Mouse (Mus musculus): ENCODE data around the gene Pak1. TPM values are rescaled to one million over a fixed set of nuclear protein-coding genes. Genes with fewer than 3 reads are reported as not detected.

The Pak1 gene
- 10 to 100 TPM; 26.9 to 31.3 TPM for total RNA-seq (2021)
- long read RNA-seq, experiment 1, transcript Pak1-201 (15 exons, 3,065 nt): minor isoform, 5 of 33 reads
- long read RNA-seq, experiment 1, transcript Pak1-205 (15 exons, 2,794 nt): major isoform, 17 of 33 reads
- long read RNA-seq, experiment 1, partial matches to known transcripts: 0 of 33 reads
- long read RNA-seq, experiment 1, other reads (novel, unspliced or antisense): 11 of 33 reads
- long read RNA-seq, experiment 2, transcript Pak1-205 (15 exons, 2,794 nt): major isoform, 6 of 16 reads
- long read RNA-seq, experiment 2, partial matches to known transcripts: 2 of 16 reads
- long read RNA-seq, experiment 2, other reads (novel, unspliced or antisense): 4 of 16 reads

DNA sequence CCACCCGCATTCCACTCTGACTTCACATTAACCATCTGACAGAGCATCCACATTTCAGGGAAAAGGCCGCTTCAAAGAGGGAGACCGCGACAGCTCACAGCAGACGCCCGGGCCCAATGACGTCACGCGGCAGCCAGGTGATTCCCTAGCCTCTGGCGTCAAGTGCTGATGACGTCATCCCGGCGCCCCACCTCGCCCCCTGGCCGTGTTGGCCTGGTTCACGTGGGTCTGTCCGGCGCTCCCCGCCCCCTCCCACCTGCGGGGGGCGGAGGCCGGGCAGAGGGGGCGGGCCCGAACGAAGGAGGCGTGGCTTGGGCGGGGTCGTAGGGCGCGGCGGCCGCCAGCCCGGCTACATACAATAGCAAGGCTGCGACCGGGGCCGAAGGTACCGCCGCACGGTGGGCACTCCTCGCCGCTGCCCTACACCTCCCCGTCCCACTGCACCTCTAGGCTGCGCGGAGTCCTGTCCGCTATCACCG is at the start of gene Pak1:
TSS of gene Pak1 (plus strand) at position 352 of the 479 bp plus-strand sequence.
- DNase-seq (ENCODE audit: low spot score in 2 of 2): peak; percentile 82 to 85

DNA sequence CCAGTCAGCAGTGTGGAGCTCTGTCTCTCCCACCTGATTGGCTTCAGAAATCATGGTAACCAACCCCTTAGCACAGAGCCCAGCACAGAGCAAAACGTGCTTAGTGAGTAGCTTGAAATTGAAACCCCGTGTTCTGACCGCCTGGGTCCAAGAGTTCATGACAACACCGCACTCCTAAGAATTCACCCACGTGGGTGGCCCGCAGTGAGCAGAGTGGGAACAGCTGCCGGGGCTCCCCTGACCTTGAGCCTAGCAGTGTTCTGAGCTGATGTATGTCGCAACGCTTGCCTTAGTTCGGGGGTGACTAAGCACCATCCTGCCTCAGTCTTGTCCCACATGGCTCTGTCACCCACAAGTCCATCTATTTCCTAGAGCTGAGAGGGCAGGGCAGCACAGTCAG is 47.4 kb upstream of the Pak1 start:
- peak; percentile 34 to 40 for DNase-seq (ENCODE audit: low spot score in 2 of 2)

DNA sequence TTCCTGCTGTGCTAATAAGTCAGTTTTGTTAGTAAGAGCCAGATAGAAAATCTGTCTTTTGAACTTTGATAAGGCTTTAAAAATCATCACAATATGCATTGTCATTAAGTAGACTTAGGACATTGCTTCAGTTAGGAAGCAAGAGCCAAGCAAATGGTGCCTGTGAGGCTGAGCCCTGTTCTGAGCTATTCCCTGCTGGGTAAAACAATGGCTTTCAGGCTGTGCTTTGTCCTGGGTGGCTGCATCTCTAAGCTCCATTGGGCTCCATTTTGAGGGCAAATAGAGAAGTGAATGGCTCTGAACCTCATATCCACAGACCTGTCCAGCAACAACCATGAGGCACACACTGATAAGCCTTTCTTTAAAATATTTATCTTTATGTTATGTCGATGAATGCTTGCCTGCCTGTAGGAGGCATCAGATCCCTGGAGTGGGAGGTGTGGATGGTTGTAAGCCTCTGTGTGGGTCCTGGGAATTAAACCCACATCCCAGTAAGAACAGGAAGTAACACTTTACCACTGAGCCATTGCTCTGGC is 46.5 kb upstream of the Pak1 start:
- DNase-seq (ENCODE audit: low spot score in 2 of 2): no peak

DNA sequence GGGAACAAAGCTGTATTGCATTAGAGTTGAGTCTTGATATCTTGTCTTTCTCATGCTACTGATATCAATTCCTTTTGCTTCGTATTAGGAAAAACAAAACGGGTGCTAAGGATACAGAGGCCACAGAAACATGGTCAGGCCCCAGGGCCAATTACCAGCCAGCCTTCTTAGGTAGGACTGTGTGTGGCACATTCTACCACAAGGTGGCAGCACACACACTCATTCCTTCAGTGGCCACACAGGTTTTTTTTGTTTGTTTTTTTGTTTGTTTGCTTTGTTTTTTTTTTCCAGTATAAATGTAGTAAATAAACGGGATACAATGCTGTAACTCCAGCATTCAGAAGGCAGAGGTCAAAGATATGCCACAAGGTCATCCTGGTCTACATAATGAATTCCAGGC is 43.0 kb upstream of the Pak1 start:
- DNase-seq (ENCODE audit: low spot score in 2 of 2): peak; percentile 59 to 63

DNA sequence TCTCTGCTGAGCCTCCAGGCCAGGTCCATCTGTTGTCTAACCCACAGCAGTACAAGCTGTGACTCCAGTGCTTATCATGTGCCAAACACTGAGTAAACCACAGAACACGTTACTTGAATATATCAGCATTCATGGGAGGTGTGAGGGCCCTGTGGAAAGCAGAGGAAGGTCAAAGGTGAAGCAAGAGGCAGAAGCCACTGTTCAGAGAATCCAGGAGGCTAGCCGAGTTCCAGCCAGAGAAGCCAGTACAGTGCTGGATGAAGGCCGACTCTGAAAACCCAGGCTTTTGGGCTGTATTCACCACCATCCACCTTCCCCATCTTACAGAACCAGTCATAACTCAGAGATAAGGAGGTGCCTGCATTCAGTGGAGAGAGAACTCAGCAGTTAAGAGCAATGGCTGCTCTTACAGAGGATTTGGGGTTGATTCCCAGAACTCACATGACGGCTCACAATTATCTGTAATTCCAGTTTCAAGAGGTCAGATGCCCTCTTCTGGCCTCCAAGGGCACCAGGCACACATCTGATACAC is 41.1 kb upstream of the Pak1 start:
- DNase-seq (ENCODE audit: low spot score in 2 of 2): no peak

DNA sequence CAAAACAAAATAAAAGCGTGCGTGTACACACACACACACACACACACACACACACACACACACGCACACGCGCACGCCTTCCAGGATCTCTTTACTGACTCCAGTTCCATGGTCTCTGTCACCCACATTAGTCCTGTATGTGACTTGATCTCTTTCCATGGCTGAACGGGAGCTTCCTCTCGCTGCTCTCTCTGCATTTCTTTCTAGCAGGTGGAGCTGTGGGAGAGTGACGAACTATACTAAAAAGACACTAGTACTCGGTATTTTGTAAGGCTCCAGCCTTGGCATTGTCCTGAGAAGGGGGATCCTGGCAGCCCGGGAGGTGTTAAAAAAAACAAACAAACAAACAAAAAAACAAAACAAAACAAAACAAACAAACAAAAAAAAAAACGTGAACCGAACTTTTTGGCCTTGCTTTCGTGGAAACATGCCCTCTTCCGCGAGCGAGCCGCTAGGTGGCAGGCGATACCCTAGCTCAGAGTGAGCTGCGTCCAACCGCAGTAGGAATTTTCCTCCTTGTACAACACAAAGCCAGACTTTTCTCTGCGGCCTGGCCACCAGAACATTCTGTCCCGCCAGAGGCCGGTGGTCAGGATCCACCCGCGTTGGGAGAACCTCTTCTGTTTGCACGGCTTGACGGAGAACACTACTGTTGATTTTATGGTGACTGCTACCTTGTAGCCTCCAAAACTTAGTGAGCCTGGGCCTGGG is 40.4 kb upstream of the Pak1 start:
- DNase-seq (ENCODE audit: low spot score in 2 of 2): peak; percentile 79 to 85

DNA sequence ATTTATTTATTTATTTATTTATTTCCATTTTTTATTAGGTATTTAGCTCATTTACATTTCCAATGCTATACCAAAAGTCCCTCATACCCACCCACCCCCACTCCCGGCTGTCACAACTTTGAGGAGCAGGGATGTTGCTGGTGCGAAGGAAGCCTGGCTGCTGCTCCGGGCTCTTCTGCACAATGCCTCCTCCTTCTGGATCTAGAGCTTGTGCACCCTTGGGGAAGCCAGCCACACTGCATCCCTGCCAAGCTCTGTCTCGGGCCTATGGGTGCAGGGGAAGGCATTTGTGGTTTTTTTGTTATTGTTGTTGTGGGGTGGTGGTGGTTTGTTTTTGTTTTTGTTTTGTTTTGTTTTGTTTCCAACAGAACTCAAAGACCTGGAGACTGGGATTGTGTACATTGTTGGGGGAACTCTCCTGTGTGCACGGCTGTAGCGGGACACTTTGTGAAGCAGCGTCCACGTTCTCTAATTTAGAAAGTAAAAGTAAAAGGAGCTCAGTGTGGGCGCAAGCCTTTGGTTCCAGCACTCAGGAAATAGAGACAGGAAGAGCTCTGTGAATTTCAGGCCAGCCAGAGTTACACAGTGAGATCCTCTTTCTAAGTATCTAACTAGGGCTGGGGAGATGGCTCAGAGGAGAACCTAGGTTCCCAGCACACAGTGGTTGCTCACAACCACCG is 39.7 kb upstream of the Pak1 start:
- DNase-seq (ENCODE audit: low spot score in 2 of 2): no peak

DNA sequence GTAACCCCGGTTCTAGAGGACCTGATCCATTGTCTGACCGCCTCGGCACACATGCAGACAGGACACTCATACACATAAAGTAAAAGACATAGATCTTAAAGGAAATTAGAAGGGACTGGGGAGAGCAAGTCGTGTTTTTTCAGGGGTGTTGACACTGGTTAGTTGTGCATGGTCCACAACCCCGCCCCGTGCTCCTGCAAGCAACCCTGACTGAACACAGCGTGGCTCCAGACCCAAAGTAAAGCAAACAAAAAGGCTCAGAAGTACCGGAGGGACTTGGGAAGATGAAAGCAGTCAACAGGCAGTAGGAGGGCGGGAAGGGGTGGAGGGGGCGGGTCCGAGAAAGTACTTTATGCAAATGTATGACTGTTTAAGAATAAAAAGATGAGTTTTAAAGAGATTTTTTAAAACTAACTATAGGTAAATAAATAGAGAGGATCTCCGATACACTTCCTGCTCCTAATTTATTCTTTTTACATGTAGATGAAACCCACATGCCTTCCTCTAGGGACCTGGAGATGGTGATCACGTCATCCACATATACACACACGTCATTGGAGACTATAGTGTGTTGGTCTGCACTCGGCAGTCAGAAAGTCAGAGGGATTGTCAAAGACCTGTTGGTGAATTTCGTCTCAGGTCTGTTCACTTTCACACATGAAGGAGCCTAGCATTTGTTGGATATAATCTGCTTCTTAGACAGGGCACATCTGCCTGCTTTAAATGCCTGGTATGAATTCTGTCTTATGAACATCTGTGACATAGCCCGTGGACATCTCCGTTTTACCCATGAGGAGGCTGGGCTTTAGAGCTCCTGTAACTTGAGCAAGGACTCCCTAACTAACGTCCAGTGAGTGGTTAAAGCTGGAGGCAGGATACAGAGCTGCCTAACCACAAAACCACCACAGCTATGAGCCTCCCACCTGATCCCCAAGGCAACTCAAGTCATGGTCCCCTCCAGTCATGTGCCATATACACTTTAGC is 38.8 kb upstream of the Pak1 start:
- no peak for DNase-seq (ENCODE audit: low spot score in 2 of 2)

DNA sequence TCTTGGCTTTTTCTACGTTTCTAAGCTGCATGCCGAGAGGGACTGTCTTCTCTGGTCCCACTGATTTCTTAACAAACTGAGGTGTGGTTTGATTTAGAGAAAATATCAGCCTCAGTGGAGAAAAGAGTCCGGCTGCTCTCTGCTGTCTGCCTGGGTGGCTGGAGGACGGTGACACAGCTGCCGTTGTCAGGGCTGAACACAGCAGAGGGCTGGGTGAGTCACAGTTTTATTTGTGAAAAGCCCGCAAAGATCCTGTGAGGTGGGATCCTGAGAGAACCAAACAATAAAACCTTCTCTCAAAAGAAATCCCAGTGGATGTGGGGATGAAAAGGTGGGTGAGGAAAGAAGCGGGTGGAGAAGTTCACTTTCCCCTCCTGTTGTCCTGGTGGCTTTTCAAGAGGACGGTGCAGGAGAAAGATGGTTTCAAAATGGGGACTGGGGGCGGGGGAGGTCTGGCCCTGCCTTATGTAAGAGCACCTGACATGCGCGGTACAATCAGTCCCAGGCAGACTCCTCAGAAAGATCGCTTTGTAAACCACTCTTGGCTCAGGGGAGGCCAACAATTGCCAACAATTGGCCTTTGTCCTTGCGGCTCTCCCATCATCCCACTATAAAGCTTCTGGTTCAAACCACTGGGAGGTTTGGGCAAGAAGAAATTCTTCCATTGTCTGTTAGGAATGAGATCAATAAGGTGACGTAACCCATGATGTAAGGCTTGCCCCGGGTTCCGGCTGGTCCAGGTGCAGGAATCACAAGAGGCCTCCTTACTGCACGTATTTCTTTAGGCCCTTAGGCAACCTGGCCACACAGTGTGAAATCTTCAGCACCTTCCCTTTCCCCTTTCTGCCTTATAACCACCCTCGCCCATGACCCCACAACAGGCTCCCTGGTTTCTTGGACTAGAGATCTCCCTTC is 31.1 kb upstream of the Pak1 start:
- DNase-seq (ENCODE audit: low spot score in 2 of 2): no peak

DNA sequence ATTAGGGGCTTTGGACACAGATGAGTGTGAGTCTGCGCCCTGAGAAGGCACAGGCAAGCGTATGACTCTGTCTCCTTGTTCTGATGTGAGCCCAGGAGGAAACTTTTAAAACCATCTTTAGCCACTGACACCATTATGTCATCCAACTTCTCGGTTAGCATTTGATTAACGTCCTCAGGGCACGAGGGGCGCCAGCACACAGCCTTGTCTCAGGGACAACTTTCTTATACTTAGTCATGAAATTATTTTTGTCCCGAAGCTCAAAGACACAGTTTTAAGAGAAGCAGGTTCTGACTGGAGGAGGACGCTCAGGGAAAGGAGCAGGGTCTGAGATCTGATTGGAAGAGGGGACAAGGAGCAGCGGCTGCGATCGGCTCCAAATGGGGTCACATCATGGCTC is 23.8 kb upstream of the Pak1 start:
- peak in 1 of 2 experiments; percentile 29 for DNase-seq (ENCODE audit: low spot score in 2 of 2)

DNA sequence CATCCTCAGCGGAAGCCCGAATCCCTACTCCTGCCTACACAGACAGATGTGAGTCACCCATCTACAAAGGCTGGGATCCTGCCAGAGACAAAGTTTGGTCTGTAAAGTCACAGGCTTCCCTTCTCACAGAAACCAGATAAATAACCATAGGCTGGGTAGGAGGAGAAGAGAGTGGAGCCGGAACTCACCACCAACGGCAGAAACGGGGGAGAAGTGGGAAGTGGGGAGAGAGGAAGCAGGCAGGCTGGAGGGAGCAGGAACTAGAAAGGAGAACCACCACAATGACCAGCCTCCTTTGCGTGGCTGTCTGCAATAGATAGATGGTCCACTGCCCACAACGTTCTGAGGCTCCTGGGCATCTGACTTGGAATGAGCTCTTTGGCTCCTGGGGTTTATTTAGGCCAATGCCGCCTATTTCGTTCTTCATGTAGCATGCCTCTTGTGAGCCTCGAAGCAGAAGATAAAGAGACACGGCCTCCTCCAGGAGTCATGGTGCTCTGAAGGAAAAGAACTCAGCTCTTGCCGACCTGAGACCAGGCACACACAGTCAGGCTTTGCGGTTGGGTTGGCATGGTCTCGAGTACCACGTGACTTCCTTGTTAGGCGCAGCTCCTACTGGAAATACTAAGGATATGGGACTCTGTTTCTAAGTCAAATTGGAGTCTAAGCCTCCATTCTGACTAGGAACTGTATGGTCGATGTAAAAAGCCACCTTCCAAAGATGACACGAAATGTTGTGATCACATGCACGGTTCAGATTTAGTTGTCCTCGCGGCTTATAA is 23.0 kb upstream of the Pak1 start:
- peak; percentile 29 to 39 for DNase-seq (ENCODE audit: low spot score in 2 of 2)

DNA sequence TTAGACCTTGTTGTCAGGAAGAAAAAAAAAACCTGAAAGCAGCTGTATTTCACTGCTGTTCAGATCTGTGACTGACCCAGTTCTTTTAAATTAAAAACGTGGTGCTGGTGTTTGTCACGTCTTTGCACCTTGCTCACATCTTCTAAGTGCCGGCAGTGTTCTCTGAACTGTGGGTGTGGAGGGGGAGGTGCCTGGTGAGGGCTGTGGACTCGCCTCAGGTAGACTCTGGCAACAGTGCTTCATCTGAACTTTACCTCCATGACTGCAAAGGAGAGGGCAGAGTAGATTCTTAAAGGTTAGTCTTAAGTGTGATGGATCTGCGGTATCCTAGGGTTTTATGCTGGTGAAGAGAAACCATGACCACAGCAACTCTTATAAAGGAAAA is 22.4 kb upstream of the Pak1 start:
- DNase-seq (ENCODE audit: low spot score in 2 of 2): no peak

DNA sequence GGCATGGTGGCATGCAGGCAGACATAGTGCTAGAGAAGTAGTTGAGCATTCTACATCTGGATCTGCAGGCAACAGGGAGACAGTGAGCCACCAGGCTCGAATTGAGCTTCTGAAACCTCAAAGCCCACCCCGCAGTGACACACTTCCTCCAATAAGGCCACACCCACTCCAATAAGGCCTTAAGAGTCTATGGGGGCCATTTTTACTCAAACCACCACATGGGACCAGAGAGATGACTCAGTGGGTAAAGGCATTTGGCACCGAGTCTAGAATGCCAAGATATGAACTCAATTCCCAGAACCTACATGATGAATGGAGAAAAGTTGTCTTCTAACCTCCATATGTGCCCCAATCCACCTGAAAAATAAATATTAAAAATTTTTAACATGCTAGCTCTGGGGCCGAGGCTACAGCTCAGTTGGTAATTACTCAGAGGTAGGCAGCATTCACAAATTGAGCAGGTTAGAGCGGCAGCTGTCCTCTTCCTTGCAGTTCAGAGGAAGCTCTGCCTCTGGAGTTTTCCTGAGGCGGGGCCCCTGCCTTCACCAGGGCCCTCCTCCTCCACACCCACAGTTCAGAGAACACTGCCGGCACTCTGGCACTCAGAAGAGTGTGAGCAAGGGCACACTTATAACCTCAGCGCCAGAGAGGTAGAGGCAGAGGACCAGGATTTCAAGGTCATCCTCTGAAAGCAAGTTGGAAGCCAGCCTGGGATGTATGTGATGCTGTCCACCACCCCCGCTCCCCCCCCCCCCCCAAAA is 21.8 kb upstream of the Pak1 start:
- DNase-seq (ENCODE audit: low spot score in 2 of 2): no peak

DNA sequence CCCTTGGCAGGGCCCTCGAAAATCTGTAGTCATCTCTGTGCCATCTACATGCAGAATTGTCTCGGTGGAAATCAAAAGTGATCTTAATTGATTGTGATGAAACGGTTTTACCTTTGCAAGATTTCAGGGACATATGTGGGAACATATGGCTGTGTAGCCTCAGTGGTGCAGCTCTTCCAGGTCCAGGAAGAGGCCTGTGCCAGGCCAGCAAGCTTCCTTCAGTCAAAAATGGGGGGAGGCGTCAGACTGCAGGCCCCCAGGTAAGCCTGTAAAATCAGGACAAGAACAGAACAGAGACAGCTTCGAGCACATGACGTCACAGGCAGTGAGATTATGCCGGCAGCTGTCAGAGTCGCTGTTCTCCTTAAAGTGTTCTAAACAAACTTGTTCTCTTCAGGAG is 20.5 kb upstream of the Pak1 start:
- DNase-seq (ENCODE audit: low spot score in 2 of 2): no peak

DNA sequence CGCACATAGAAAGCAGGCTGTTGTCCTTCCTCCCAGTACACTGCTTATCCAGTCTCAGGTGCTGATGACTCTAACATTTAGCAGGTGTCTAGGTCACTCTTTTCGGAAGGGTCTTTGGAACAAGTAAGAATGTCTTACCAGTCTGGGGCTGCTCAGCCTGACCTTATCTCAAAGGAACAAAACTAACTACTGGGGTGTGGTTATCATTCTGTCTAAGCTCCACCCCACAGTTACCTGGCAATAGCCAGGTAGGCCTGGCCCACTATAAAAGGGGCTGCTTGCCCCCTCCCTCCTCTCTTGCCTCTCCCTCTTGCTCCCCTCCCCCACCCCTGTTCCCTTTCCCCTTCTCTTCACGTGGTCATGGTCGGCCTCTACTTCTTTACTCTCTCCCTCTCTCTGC is 19.3 kb upstream of the Pak1 start:
- no peak for DNase-seq (ENCODE audit: low spot score in 2 of 2)

DNA sequence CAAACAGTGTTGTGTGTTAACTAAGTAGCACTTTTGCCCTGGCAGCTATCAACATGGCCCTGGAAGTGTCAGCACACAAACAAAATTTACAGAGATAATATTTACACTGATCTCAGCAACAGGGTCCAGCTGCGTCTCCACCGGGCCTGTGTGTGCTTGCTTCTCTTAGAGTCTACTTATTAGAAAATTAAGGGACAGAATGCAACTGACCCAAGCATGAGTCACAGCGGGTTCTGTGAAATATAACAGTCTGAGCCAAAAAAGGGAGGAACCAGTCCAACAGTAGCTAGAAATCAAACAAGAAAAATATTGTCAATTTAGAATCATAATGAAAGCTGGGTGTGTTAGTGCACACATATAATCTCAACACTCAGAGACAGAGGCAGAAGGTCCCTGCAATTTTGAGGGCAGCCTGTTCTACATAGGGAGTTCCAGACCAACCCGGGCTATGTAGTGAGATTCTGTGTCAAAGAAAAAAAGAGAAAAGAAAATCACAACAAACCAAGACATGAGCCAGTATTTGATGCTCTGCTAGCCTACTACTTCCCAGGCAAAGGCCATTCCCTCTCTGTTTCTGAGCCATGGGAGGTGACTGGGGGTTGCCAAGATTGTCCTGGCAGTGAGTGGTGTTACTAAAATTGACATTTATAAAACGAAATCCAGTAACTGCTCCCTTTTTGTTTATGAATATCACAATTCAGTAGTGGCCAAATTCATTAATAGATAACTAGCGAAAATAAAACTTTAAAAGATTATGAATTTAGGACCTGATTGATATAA is 17.3 kb upstream of the Pak1 start:
- DNase-seq (ENCODE audit: low spot score in 2 of 2): no peak

DNA sequence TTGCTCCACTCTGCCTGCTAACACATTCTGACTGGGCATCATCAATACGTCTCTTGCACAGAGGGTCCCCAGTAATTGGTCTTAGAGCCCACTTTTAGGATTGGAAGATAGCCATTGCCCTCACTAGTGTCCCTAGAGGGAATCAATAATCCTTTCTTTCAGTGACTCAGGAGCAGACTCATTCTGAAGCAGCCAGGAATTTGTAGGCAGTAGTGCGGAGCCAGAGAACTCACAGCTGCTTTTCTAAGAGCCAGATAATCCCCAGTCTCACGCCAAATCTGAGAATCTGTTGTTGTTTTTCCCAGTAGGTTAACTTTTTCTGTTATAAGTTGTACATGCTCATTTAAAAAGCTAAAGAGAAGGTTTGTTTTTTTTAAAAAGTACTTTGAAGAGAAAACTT is 13.0 kb upstream of the Pak1 start:
- no peak for DNase-seq (ENCODE audit: low spot score in 2 of 2)

All from adrenal gland, adult 18-20 months (tissue).